Mouse (Mus musculus) heart, postnatal 0 days (tissue): Measurements from ENCODE around the gene Syne2.
A peak's percentile ranks its signal among the peaks of the same experiment; 100 is the strongest.

Experiments
- CTCF ChIP-seq: IDR thresholded peaks from 2 replicates; pipeline ENCODE4 v1.5.1; 2016; ENCODE audit warnings: antibody characterized with exemption, control low read depth, low read depth
- EP300 ChIP-seq: IDR thresholded peaks from 2 replicates; pipeline ENCODE4 v1.6.1; 2016; ENCODE audit warnings: antibody characterized with exemption, low read depth

- TF ChIP-seq CTCF, result peak; percentile 76
- TF ChIP-seq EP300, result no peak
These were observed 45.4 kb upstream of the Syne2 start for GRCm38 (mm10) chr12:75772424-75773034.
